Mouse (Mus musculus) T-helper 1 cell (primary cell): Measurements from ENCODE around the gene Gm38394.

ENCODE experiments used
- in situ Hi-C: fragments of 300-600 bp; cut with MboI, MseI; formaldehyde crosslinking; loops from one replicate; pipeline ENCODE4 v1.15.1; 2025; ENCODE audit warnings: high pct_unique_total_duplicates

Gm38394 gene

GRCm38 (mm10) chr1:133664203-133664970 is 3.3 kb upstream of the Gm38394 start:
- in situ Hi-C loops: no loop called here

- in situ Hi-C loops: no loop called here
Measured at GRCm38 (mm10) chr1:133663427-133663826, 2.3 kb upstream of the Gm38394 start.

GRCm38 (mm10) chr1:133662941-133663340 is 1.8 kb upstream of the Gm38394 start:
- in situ Hi-C loops: no loop called here

GRCm38 (mm10) chr1:133660466-133661202 is 484 bp downstream of the Gm38394 start, which contains the start of gene Zbed6:
Zbed6 (minus strand) TSS chr1:133660885.
- in situ Hi-C loops: no loop called here

- in situ Hi-C loops: no loop called here
Measured at GRCm38 (mm10) chr1:133658878-133659277, 2.2 kb downstream of the Gm38394 start.

- in situ Hi-C loops: no loop called here
Measured at GRCm38 (mm10) chr1:133656811-133657210, 4.3 kb downstream of the Gm38394 start.

GRCm38 (mm10) chr1:133653033-133653432 is 8.1 kb downstream of the Gm38394 start:
- in situ Hi-C loops: no loop called here

GRCm38 (mm10) chr1:133650288-133651055 is 10.6 kb downstream of the Gm38394 start:
- in situ Hi-C loops: no loop called here

- in situ Hi-C loops: loop anchor here (25.0 kb wide), 1 partner anchor 633 kb away; no protein-coding TSS in a partner anchor
Measured at GRCm38 (mm10) chr1:133645652-133646051, 15.5 kb downstream of the Gm38394 start.

GRCm38 (mm10) chr1:133641163-133641562 is 20.0 kb downstream of the Gm38394 start:
- in situ Hi-C loops: loop anchor here (25.0 kb wide), 1 partner anchor 629 kb away; no protein-coding TSS in a partner anchor

GRCm38 (mm10) chr1:133638517-133638916 is 22.6 kb downstream of the Gm38394 start:
- in situ Hi-C loops: loop anchor here (25.0 kb wide), 1 partner anchor 626 kb away; no protein-coding TSS in a partner anchor

GRCm38 (mm10) chr1:133632168-133632567 is 28.9 kb downstream of the Gm38394 start:
- in situ Hi-C loops: loop anchor here (25.0 kb wide), 1 partner anchor 620 kb away; no protein-coding TSS in a partner anchor

GRCm38 (mm10) chr1:133625052-133625451 is 36.1 kb downstream of the Gm38394 start:
- in situ Hi-C loops: loop anchor here (25.0 kb wide), 1 partner anchor 613 kb away; no protein-coding TSS in a partner anchor

- in situ Hi-C loops: no loop called here
Measured at GRCm38 (mm10) chr1:133618311-133618710, 42.8 kb downstream of the Gm38394 start.

- in situ Hi-C loops: no loop called here
Measured at GRCm38 (mm10) chr1:133617908-133618307, 43.2 kb downstream of the Gm38394 start.

- in situ Hi-C loops: no loop called here
Measured at GRCm38 (mm10) chr1:133613817-133614216, 47.3 kb downstream of the Gm38394 start.

GRCm38 (mm10) chr1:133611436-133611835 is 49.7 kb downstream of the Gm38394 start:
- in situ Hi-C loops: no loop called here

GRCm38 (mm10) chr1:133610601-133611000 is 50.5 kb downstream of the Gm38394 start:
- in situ Hi-C loops: no loop called here

GRCm38 (mm10) chr1:133609771-133610502 is 51.2 kb downstream of the Gm38394 start, which contains the start of gene Snrpe:
Snrpe (minus strand) TSS chr1:133610291.
- in situ Hi-C loops: loop anchor here (5.0 kb wide), 1 partner anchor 223 kb away; no protein-coding TSS in a partner anchor

GRCm38 (mm10) chr1:133603174-133603573 is 57.9 kb downstream of the Gm38394 start:
- in situ Hi-C loops: no loop called here
